Mouse (Mus musculus): ENCODE data around the gene Rffl.

DNA sequence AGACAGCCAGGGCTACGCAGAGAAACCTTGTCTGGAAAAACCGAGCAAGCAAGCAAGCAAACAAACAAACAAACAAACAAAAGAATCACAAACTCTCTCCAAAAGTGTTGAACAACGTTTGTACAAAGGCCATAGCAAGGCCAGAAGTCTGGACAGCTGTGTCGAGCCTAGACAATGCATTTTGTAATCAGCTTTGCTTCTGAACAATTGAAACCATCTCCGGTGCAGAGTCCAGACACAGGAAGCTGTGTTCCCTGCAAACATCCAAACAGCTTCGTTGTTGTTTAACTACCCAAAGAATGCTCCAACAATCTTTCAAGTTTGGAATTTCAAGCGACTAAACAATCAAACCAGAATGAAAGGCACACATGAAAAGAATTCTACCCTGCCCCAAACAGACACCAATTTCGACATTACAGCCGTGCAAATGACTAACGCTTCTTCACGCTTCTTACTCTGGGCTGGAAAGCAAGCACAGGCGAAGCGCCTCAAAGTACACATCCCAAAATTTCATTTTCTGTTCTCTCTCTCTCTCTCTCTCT is 13.6 kb downstream of the Rffl start:
- TF ChIP-seq CTCF (conservative IDR thresholded peaks at IDR 0.05; ENCODE audit: insufficient read depth, insufficient read length, low read depth, low read length) (no peak), POLR2A (IDR thresholded peaks at IDR 0.05; ENCODE audit: low read depth, low read length) (no peak)

Measured in kidney, adult 2 months (tissue).